16 mouse cellular contexts compared by ENCODE assay signal in genomic region chr9:94295431-94295830, GRCm38 (mm10).
"Had no signal": no experiment of that assay in that cellular context is flagged by ENCODE, and none has a peak within 500 bp of the region (broad histone marks: within the 10 kb centered on the region; RNA-seq: fewer than 3 reads in every experiment).

No protein-coding gene starts in this region.

- H3K4me3 ChIP-seq: limb, embryonic 15.5 days; liver, embryonic 12.5 days; lung, embryonic 15.5 days; midbrain, embryonic 10.5 days; myocyte; neural tube, embryonic 15.5 days had no signal

- H3K9me3 ChIP-seq: limb, embryonic 15.5 days; liver, embryonic 12.5 days; lung, embryonic 15.5 days; midbrain, embryonic 10.5 days; neural tube, embryonic 15.5 days had no signal

- H3K36me3 ChIP-seq: limb, embryonic 15.5 days; liver, embryonic 12.5 days; lung, embryonic 15.5 days; midbrain, embryonic 10.5 days; neural tube, embryonic 15.5 days had no signal

- H3K27ac ChIP-seq: limb, embryonic 15.5 days; liver, embryonic 12.5 days; lung, embryonic 15.5 days; midbrain, embryonic 10.5 days; neural tube, embryonic 15.5 days had no signal

- H3K27me3 ChIP-seq: limb, embryonic 15.5 days; liver, embryonic 12.5 days; lung, embryonic 15.5 days; neural tube, embryonic 15.5 days had no signal

- H3K4me2 ChIP-seq: limb, embryonic 15.5 days; liver, embryonic 12.5 days; lung, embryonic 15.5 days; neural tube, embryonic 15.5 days had no signal

- DNase-seq: kidney, adult 9 months; kidney, postnatal 14 days; layer of hippocampus, adult 9-11 months; layer of hippocampus, postnatal 36 days; lung, postnatal 36 days; midbrain, embryonic 14.5 days; right cerebral cortex, adult 18-20 months; right cerebral cortex, postnatal 25 days; thymus, adult 2 months; thymus, postnatal 25 days had no signal

- H3K9ac ChIP-seq: limb, embryonic 15.5 days; liver, embryonic 12.5 days; lung, embryonic 15.5 days; neural tube, embryonic 15.5 days had no signal

- H3K4me1 ChIP-seq: liver, embryonic 12.5 days; lung, embryonic 15.5 days; midbrain, embryonic 10.5 days; neural tube, embryonic 15.5 days had no signal

- ATAC-seq: liver, embryonic 12.5 days had no signal
